Mouse (Mus musculus): ENCODE measurements around the gene Lgr5. TPM values are rescaled to one million over a fixed set of nuclear protein-coding genes. Genes with fewer than 3 reads are reported as not detected.

Lgr5 gene
- total RNA-seq, 2 experiments from 2014 or later, result 0.35 TPM; not detected in 1

GRCm38 (mm10) chr10:115571734-115572440 is 15.7 kb downstream of the Lgr5 start:
- ATAC-seq (replicated peaks; ENCODE audit: low FRiP score, low TSS enrichment, poor library complexity, severe bottlenecking), result no peak

DNA sequence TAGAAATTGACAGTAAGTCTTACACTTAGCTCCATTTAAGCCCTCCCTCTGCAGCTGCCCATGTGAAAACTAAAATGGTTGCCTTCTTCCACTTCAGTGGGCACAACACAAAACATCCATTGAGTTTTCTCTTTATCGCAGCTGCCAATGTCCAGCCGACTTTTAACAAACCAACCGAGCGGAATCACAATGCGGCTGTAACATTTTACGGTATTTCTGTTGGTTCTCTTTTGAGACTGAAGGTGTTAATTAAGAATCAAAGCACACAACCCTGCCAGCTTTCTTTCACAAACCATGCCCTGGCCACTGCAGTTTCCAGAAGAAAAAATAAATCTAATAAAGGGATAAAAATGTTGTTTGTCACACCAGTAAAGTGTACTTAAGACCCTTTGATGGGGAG is 16.3 kb downstream of the Lgr5 start:
- ATAC-seq (replicated peaks; ENCODE audit: low FRiP score, low TSS enrichment, poor library complexity, severe bottlenecking), result no peak

DNA sequence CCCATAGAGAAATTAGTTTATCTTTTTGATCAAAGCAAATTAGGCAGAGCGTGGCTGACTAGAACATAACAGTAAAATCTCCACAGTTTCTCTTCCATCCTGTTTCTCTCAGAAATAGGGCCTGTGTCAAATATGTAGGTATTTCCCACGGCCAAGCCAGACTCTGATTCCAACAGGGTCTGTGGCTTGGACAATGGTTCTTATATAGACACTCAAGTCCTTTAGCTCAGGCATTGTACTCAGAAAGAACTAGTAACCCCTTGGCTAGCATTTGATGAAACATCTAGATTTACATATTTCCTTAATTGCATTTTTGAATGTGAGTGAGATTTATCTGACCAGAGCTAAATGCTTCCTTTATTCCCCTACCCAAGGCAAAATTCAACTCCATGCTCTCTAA is 17.0 kb downstream of the Lgr5 start:
- no peak for ATAC-seq (replicated peaks; ENCODE audit: low FRiP score, low TSS enrichment, poor library complexity, severe bottlenecking)

GRCm38 (mm10) chr10:115569712-115570491 is 17.7 kb downstream of the Lgr5 start, which contains the start of gene A930009A15Rik:
A930009A15Rik (plus strand) TSS chr10:115569986.
- peak; percentile 71 for ATAC-seq (replicated peaks; ENCODE audit: low FRiP score, low TSS enrichment, poor library complexity, severe bottlenecking)

GRCm38 (mm10) chr10:115563961-115564360 is 23.6 kb downstream of the Lgr5 start:
- no peak for ATAC-seq (replicated peaks; ENCODE audit: low FRiP score, low TSS enrichment, poor library complexity, severe bottlenecking)

- no peak for ATAC-seq (replicated peaks; ENCODE audit: low FRiP score, low TSS enrichment, poor library complexity, severe bottlenecking)
These were observed 24.5 kb downstream of the Lgr5 start for GRCm38 (mm10) chr10:115562911-115563686.

DNA sequence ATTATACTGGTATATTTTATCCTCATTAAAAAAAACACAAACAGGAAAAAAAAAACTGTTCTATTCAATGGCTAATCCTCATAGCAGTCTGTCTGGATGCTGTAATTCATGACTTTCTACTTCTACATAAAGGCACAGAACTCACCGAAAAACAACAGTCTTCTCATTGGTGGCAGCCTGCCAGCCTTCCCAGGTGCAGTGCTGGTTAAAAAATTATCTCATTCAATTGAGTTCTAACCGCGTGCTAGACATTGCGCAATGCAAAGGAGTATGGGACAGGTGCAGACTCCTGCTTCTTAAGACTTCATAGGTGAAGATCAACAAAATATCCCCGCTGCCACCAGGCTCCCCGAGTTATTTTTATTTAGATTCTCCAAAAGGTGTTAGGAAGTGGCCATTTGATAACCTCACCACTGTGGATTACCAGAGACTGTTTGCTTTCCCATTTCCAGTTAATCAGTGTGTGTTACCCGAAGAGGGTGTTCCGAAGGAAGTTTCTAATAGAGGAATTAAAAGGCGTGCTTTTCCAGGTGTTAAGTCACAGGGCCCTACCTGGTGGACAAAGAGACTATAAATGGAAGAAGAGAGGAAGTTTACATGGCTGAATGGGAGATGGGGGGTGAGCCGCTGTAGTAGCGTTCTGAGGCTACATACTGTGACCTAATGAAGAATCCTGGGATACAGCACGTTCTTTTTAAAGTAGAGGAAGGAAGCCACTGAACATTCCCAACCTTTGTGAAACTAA is 26.3 kb downstream of the Lgr5 start:
- no peak for ATAC-seq (replicated peaks; ENCODE audit: low FRiP score, low TSS enrichment, poor library complexity, severe bottlenecking)

- no peak for ATAC-seq (replicated peaks; ENCODE audit: low FRiP score, low TSS enrichment, poor library complexity, severe bottlenecking)
These were observed 30.8 kb downstream of the Lgr5 start for GRCm38 (mm10) chr10:115556738-115557242.

GRCm38 (mm10) chr10:115555191-115555765 is 32.3 kb downstream of the Lgr5 start:
- ATAC-seq (replicated peaks; ENCODE audit: low FRiP score, low TSS enrichment, poor library complexity, severe bottlenecking), result no peak

DNA sequence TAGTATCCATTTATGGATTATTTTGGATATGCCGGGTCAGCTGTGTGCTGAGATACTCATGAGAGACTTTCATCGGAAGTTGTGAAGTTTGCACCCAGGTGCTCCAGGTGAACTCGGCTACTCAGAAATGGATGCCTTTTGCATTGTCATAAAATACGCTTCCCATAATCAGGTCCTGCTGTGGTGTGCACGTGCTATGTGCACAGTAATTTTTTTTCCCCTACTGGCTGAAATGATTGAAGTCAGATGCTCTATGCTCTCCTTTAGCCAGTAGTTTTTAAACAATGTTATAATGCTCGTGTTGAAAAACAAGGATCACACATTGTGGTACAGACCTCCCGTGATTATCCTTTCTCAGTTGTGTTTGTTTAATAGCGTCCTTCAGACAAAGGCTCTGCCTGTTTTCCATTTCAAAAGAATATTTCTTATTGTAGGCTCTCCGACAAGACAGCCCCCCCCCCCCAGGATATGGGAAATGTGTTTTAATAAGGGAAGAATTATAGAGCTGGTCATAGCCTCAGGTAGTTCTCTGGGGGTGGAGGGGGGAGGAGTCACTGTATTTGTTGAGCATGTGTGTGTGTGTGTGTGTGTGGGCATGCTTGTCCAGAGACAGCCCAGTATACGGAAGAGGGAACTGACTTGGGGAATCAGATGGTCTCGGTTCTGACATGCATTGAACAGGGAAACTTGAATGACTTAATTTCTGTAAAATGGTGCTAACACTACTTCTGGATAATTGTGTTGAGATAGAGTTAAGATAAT is 34.0 kb downstream of the Lgr5 start:
- no peak for ATAC-seq (replicated peaks; ENCODE audit: low FRiP score, low TSS enrichment, poor library complexity, severe bottlenecking)

- ATAC-seq (replicated peaks; ENCODE audit: low FRiP score, low TSS enrichment, poor library complexity, severe bottlenecking), result no peak
These were observed 36.5 kb downstream of the Lgr5 start for GRCm38 (mm10) chr10:115551069-115551468.

- ATAC-seq (replicated peaks; ENCODE audit: low FRiP score, low TSS enrichment, poor library complexity, severe bottlenecking), result no peak
These were observed 37.3 kb downstream of the Lgr5 start for GRCm38 (mm10) chr10:115550253-115550652.

- ATAC-seq (replicated peaks; ENCODE audit: low FRiP score, low TSS enrichment, poor library complexity, severe bottlenecking), result no peak
These were observed 44.7 kb downstream of the Lgr5 start for GRCm38 (mm10) chr10:115542917-115543316.

DNA sequence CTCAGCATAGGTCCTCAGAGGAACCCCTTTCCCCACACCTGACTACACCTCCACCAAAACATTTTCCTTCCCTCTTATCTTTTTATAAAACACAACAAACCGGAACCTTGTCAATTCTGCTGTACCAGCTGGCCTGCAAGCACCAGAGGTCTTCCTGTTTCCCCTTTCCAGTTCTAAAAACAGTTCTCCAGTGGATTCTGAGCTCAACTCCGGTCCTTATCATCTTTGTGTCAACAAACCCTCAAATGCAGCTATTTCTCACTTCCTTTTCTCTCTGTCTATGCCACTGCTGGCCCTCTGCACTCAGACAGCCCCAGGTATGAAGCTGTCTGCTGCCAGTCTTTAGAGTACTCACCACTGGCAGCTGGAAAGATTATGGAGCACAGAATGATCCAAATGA is 56.8 kb downstream of the Lgr5 start:
- ATAC-seq (replicated peaks; ENCODE audit: low FRiP score, low TSS enrichment, poor library complexity, severe bottlenecking), result no peak

DNA sequence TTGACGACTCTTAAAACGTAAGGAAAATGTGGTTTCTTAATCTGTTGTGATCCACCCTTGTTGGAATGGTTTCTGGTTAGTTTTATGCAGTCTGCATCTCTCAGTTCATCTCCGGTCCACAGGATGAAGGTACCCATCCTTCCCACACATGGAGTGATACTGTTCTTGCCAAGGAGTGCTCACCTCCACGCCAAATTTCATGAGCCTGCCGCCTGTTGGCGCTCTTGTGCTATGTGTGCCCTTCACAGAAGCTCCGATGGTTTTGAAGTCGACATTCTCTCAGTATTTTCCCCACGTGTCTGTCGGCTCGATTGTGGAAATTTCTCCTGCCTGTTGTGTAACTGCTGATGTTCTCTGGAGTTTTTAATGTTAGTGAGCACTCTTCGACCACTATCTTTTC is 57.8 kb downstream of the Lgr5 start:
- ATAC-seq (replicated peaks; ENCODE audit: low FRiP score, low TSS enrichment, poor library complexity, severe bottlenecking), result no peak

- ATAC-seq (replicated peaks; ENCODE audit: low FRiP score, low TSS enrichment, poor library complexity, severe bottlenecking), result no peak
These were observed 58.7 kb downstream of the Lgr5 start for GRCm38 (mm10) chr10:115528892-115529291.

DNA sequence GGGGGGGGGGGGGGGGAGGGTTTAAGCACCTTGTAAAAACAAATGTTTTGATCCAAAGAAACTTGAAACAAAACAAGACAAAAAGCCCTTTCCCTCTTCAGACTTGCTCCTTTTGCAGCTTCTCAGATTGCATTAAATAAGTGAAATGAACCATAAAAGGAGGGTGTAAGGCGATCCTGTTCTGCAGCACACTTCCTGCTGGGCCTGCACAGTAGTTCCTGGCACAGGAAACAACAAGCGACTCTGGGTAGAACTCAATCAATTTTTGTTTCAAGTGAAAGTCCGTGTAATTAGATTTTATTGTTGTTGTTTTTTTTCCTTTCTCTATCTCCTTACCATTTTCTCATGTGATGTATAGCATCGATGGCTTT is 66.5 kb downstream of the Lgr5 start:
- no peak for ATAC-seq (replicated peaks; ENCODE audit: low FRiP score, low TSS enrichment, poor library complexity, severe bottlenecking)

All from megakaryocyte-erythroid progenitor cell, adult 5-6 weeks (primary cell).